Mouse (Mus musculus): ENCODE data around the gene Ccdc144b. TPM values are rescaled to one million over a fixed set of nuclear protein-coding genes. Genes with fewer than 3 reads are reported as not detected.

The Ccdc144b gene
- polyA plus RNA-seq, 1 experiment from 2014 or later: not detected

- no peak overlapping the region for H3K27ac ChIP-seq (ENCODE audit: low read length)
- WGBS: 95% methylated on average over 6 of the region's 6 CpGs
- peaks cover 12% of the 10 kb centered on the region for H3K36me3 ChIP-seq (ENCODE audit: control insufficient read depth, insufficient read depth, low read length)
- no peaks in the 10 kb centered on the region for H3K4me1 ChIP-seq (ENCODE audit: control insufficient read depth, insufficient read depth, low read length)
- H3K9ac ChIP-seq (ENCODE audit: low read length): no peak overlapping the region
- H3K27me3 ChIP-seq (ENCODE audit: control insufficient read depth, insufficient read depth, low read length): no peaks in the 10 kb centered on the region
- no peak for ATAC-seq (ENCODE audit: insufficient read depth, low FRiP score)
- no peak overlapping the region for H3K4me2 ChIP-seq (ENCODE audit: low read depth, low read length)
- H3K9me3 ChIP-seq (replicated peaks; ENCODE audit: control insufficient read depth, low read length): no peaks in the 10 kb centered on the region
- H3K4me3 ChIP-seq (replicated peaks; ENCODE audit: low read length): no peak overlapping the region
These were observed 20.9 kb upstream of the Ccdc144b start for GRCm38 (mm10) chr3:36074231-36074630.

DNA sequence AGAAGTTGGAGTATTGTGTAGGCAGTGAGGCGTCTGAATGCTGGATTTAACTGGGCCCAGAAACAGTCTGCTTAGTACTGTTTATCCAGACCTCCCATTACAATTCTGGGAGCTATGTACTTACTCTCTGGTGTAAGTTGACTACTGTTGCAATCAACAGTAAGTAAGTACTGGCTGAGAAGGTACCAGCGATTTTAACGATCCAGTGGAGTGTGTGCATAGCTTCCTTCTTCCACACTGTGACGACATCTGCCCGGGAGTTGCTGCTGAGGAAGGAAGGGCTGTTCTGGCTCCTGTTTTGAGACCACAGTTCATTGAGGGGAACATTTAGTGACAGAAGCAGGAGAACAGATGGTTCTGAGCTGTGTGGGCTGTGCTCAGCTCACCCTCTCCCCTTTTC lies 17.7 kb upstream of the Ccdc144b start:
- H3K4me1 ChIP-seq (ENCODE audit: control insufficient read depth, insufficient read depth, low read length): peaks cover 10% of the 10 kb centered on the region
- H3K9me3 ChIP-seq (replicated peaks; ENCODE audit: control insufficient read depth, low read length): no peaks in the 10 kb centered on the region
- H3K4me2 ChIP-seq (ENCODE audit: low read depth, low read length): no peak overlapping the region
- no peak overlapping the region for H3K4me3 ChIP-seq (replicated peaks; ENCODE audit: low read length)
- H3K36me3 ChIP-seq (ENCODE audit: control insufficient read depth, insufficient read depth, low read length): no peaks in the 10 kb centered on the region; the same call in 1 of the 2 replicates
- ATAC-seq (ENCODE audit: insufficient read depth, low FRiP score): no peak
- WGBS: 90% methylated on average over 5 of the region's 5 CpGs
- H3K27ac ChIP-seq (ENCODE audit: low read length): no peak overlapping the region
- H3K9ac ChIP-seq (ENCODE audit: low read length): no peak overlapping the region
- H3K27me3 ChIP-seq (ENCODE audit: control insufficient read depth, insufficient read depth, low read length): no peaks in the 10 kb centered on the region

DNA sequence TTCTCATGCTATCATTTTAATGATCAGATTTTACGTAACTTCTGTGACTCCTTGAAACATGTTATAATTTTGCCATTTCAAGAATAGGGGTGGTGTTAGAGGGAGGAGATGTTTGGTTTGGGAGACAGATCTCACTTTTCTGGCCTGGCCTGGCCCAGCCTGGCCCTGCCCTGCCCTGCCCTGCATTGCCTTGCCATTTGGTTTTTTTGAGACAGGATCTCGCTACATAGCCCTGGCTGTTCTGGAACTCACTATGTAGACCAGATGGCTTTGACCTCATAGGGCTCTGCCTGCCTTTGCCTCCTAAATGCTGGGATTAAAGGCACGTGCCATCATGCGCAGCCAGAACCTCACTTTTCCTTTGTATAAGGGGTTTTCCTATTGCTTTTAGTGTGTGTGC lies 17.1 kb upstream of the Ccdc144b start:
- Histone ChIP-seq H3K4me2 (ENCODE audit: low read depth, low read length) (no peak overlapping the region), H3K36me3 (ENCODE audit: control insufficient read depth, insufficient read depth, low read length) (no peaks in the 10 kb centered on the region; the same call in 1 of the 2 replicates), H3K9me3 (replicated peaks; ENCODE audit: control insufficient read depth, low read length) (no peaks in the 10 kb centered on the region), H3K9ac (ENCODE audit: low read length) (no peak overlapping the region), H3K4me1 (ENCODE audit: control insufficient read depth, insufficient read depth, low read length) (peaks cover 10% of the 10 kb centered on the region), H3K4me3 (replicated peaks; ENCODE audit: low read length) (no peak overlapping the region), H3K27ac (ENCODE audit: low read length) (no peak overlapping the region), H3K27me3 (ENCODE audit: control insufficient read depth, insufficient read depth, low read length) (no peaks in the 10 kb centered on the region)
- 91% methylated on average over 4 of the region's 4 CpGs for WGBS
- no peak for ATAC-seq (ENCODE audit: insufficient read depth, low FRiP score)

- peaks cover 10% of the 10 kb centered on the region for H3K4me1 ChIP-seq (ENCODE audit: control insufficient read depth, insufficient read depth, low read length)
- ATAC-seq (ENCODE audit: insufficient read depth, low FRiP score): no peak
- no peaks in the 10 kb centered on the region for H3K27me3 ChIP-seq (ENCODE audit: control insufficient read depth, insufficient read depth, low read length)
- H3K4me3 ChIP-seq (replicated peaks; ENCODE audit: low read length): no peak overlapping the region
- H3K36me3 ChIP-seq (ENCODE audit: control insufficient read depth, insufficient read depth, low read length): no peaks in the 10 kb centered on the region
- no peak overlapping the region for H3K9ac ChIP-seq (ENCODE audit: low read length)
- no peak overlapping the region for H3K27ac ChIP-seq (ENCODE audit: low read length)
- H3K9me3 ChIP-seq (replicated peaks; ENCODE audit: control insufficient read depth, low read length): no peaks in the 10 kb centered on the region
- H3K4me2 ChIP-seq (ENCODE audit: low read depth, low read length): no peak overlapping the region
- 68% methylated on average over 6 of the region's 6 CpGs for WGBS
These were observed 14.4 kb upstream of the Ccdc144b start for GRCm38 (mm10) chr3:36067731-36068130.

DNA sequence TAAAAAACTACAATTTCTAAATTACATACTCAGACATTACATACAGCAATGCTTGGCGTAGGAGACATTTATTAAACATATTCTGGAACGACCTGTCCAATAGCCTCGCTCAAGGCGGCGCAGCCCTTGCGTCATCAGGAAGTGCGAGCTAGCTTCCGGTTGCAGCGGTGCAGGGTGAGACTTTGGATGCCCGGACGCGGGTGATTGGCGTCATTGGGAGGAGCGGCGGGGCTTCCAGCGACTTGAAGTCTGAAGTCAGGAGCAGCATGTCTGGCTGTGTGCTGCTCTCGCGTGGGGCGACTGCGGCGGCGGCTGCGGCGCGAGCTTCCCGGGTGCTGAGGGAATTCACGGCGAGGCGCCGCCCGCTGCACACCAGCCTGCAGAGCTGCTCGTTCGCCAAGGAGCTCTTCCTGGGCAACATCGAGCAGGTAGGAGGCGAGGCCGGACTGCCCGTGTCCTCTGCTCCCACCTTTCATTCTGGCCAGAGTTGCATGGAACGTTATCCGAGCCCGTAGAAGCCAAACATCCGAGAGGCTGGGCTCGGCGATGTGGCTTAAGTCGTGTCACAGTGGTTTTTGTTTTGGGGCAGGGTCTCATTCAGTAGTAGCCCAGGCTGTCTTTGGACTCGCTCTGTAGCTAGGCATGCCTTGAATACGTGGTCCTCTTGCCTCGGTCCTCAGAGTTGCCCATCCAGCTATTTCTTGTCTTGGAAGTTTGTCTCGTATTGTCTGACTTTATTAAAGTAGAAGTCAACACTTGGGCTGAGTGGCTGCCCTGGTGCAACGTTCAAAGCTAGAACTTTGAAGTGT lies 12.7 kb upstream of the Ccdc144b start, which contains the start of gene Acad9:
Acad9 (plus strand) TSS at position 137 of the 809 bp plus-strand sequence.
- Histone ChIP-seq H3K4me1 (ENCODE audit: control insufficient read depth, insufficient read depth, low read length) (peaks cover 10% of the 10 kb centered on the region), H3K36me3 (ENCODE audit: control insufficient read depth, insufficient read depth, low read length) (no peaks in the 10 kb centered on the region), H3K9me3 (replicated peaks; ENCODE audit: control insufficient read depth, low read length) (no peaks in the 10 kb centered on the region), H3K4me3 (replicated peaks; ENCODE audit: low read length) (peak within 1 kb of the TSS; percentile 94), H3K27me3 (ENCODE audit: control insufficient read depth, insufficient read depth, low read length) (no peaks in the 10 kb centered on the region), H3K27ac (ENCODE audit: low read length) (peak within 1 kb of the TSS; percentile 66), H3K4me2 (ENCODE audit: low read depth, low read length) (peak within 1 kb of the TSS; percentile 93), H3K9ac (ENCODE audit: low read length) (peak within 1 kb of the TSS; percentile 86)
- WGBS: under 1% methylated on average over 49 of the region's 49 CpGs
- peak; percentile 97 for ATAC-seq (ENCODE audit: insufficient read depth, low FRiP score)

DNA sequence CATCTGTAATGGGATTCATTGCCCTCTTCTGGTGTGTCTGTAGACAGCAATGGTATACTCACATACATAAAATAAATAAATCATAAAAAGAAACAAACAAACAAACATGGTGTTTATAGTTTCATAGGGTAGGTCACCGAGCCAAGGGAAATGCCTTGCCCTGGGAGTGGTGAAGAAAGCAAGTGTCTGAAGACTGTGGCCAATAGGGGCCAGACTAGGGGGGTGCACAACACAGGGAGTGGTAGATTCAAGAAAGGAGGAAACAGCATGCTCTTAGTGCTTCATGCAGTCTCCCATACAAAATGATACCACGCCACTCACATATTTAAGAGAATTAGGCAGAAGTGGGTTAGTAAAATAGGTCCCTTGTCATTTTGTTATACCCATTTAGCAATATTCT lies 11.8 kb upstream of the Ccdc144b start:
- no peak for ATAC-seq (ENCODE audit: insufficient read depth, low FRiP score)
- Histone ChIP-seq H3K9ac (ENCODE audit: low read length) (no peak overlapping the region), H3K27ac (ENCODE audit: low read length) (no peak overlapping the region), H3K4me2 (ENCODE audit: low read depth, low read length) (peak overlapping the region; percentile 93), H3K27me3 (ENCODE audit: control insufficient read depth, insufficient read depth, low read length) (no peaks in the 10 kb centered on the region), H3K4me3 (replicated peaks; ENCODE audit: low read length) (peak overlapping the region; percentile 94), H3K9me3 (replicated peaks; ENCODE audit: control insufficient read depth, low read length) (no peaks in the 10 kb centered on the region), H3K4me1 (ENCODE audit: control insufficient read depth, insufficient read depth, low read length) (peaks cover 10% of the 10 kb centered on the region), H3K36me3 (ENCODE audit: control insufficient read depth, insufficient read depth, low read length) (no peaks in the 10 kb centered on the region)
- 96% methylated on average over 2 of the region's 2 CpGs for WGBS

DNA sequence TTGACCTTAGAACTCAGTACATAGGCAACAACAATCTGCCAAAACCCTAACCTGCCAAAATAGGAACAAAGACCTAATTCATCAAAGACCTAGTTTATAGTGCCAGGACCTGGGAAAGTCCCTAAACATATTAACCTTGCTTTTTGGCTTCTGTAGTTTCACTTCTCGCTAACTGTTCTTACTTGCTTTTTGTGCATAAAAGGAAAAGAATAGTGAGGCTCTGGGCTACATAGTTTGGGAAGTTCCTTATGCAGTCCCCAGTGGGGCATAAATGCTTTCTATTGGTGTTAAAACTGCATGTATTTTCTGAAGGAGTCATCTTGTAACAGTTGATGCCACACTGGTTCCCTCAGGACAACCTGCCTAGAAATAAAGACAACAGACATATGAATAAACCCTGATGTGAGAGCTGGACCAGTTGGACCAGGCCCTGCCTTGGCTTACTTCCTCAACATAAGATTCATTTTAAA lies 11.3 kb upstream of the Ccdc144b start:
- Histone ChIP-seq H3K4me3 (replicated peaks; ENCODE audit: low read length) (no peak overlapping the region), H3K27me3 (ENCODE audit: control insufficient read depth, insufficient read depth, low read length) (no peaks in the 10 kb centered on the region), H3K36me3 (ENCODE audit: control insufficient read depth, insufficient read depth, low read length) (no peaks in the 10 kb centered on the region), H3K4me1 (ENCODE audit: control insufficient read depth, insufficient read depth, low read length) (peaks cover 10% of the 10 kb centered on the region), H3K27ac (ENCODE audit: low read length) (no peak overlapping the region), H3K9ac (ENCODE audit: low read length) (no peak overlapping the region), H3K9me3 (replicated peaks; ENCODE audit: control insufficient read depth, low read length) (no peaks in the 10 kb centered on the region), H3K4me2 (ENCODE audit: low read depth, low read length) (no peak overlapping the region)
- 86% methylated on average over 1 of the region's 1 CpGs for WGBS
- ATAC-seq (ENCODE audit: insufficient read depth, low FRiP score): no peak

DNA sequence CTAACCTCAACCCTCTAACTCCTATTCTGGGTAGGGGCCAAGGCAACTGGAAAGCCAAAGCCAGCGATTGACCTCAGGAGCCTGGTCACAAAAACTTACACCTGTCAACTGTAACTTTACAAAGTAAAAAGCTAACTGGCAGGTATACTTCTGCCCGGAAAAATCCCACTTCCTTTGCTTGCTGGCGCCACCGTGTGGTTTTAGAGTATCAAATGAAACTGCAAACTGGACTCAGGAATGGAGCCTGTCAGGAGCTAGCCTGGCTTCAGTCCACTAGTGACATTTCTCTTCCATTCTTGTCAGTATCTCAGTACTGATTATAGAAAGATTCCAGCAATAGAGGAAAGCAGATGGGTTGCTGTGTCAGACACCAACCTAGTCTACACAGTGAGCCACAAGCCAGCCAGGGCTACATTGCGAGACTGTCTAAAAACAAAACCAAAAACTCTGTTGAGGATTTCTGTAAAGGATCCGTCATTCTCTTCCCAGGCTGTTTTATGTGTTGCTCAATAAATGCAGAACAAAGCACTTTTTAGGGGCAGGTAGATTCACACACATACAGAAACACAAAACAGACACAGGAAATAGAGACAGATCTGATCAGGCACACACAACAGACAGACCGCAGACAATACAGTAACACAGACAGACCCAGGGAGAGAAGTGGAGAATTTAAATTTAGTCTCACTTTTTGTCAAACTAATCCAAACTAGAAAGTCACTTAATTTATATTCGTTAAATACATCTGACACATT lies 6.9 kb upstream of the Ccdc144b start:
- no peak for ATAC-seq (ENCODE audit: insufficient read depth, low FRiP score)
- Histone ChIP-seq H3K9ac (ENCODE audit: low read length) (no peak overlapping the region), H3K36me3 (ENCODE audit: control insufficient read depth, insufficient read depth, low read length) (no peaks in the 10 kb centered on the region), H3K4me2 (ENCODE audit: low read depth, low read length) (0 out of 2 replicates have a peak overlapping the region, but pooled peaks have one; percentile 14), H3K27me3 (ENCODE audit: control insufficient read depth, insufficient read depth, low read length) (no peaks in the 10 kb centered on the region), H3K9me3 (replicated peaks; ENCODE audit: control insufficient read depth, low read length) (no peaks in the 10 kb centered on the region), H3K4me1 (ENCODE audit: control insufficient read depth, insufficient read depth, low read length) (no peaks in the 10 kb centered on the region), H3K27ac (ENCODE audit: low read length) (no peak overlapping the region), H3K4me3 (replicated peaks; ENCODE audit: low read length) (no peak overlapping the region)
- 29% methylated on average over 8 of the region's 8 CpGs for WGBS

DNA sequence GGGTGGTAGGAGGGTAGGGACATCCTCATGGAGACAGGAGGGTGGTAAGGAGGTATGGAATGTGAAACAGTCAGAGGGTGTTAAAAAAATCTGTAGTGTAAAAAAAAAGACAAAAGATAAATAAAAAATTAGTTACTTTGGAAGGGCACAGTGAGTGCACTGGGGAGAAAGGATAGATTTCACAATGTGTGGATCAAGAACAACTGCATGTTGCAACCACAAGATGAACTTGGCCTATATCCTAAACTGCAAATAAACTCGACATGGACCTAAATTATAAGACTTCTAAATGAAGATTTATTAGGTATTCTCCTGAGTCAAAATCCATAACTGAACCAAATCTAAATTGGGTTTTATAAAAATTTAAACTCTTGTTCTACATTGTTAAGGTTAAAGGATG lies 4.2 kb downstream of the Ccdc144b start:
- Histone ChIP-seq H3K9me3 (replicated peaks; ENCODE audit: control insufficient read depth, low read length) (no peaks in the 10 kb centered on the region), H3K27me3 (ENCODE audit: control insufficient read depth, insufficient read depth, low read length) (no peaks in the 10 kb centered on the region), H3K36me3 (ENCODE audit: control insufficient read depth, insufficient read depth, low read length) (no peaks in the 10 kb centered on the region), H3K27ac (ENCODE audit: low read length) (no peak overlapping the region), H3K9ac (ENCODE audit: low read length) (no peak overlapping the region), H3K4me2 (ENCODE audit: low read depth, low read length) (no peak overlapping the region), H3K4me3 (replicated peaks; ENCODE audit: low read length) (no peak overlapping the region), H3K4me1 (ENCODE audit: control insufficient read depth, insufficient read depth, low read length) (no peaks in the 10 kb centered on the region)
- ATAC-seq (ENCODE audit: insufficient read depth, low FRiP score): no peak
- 60% methylated on average over 1 of the region's 1 CpGs for WGBS
